Mouse (Mus musculus): ENCODE measurements at regions not wholly inside any gene's neighbourhood (a gene's known extent, or its start where the extent isn't known, plus 50 kb on each side); places are given as distances from the start of the nearest gene placed in this dataset.

DNA sequence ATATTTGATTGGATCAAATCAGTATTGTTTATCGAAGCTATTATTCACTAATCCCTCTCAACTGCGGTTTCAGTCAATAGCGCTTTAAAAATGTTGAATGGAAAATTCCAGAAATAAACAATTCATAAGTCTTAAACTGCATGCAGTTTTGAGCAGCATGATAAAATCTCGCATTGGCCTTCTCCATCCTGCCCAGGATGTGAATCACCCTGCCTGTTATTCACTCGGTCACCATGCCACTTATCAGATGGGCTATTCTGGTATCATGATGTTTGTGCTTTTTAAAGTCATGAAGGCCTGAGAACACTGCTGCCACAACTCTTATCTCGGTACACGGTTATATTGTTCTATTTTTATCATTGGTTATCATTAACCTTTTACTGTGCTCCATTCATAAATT is 238.3 kb downstream of the Papss1 start:
- no peak overlapping the region for H3K9ac ChIP-seq (replicated peaks)
- H3K9me3 ChIP-seq: no peaks in the 10 kb centered on the region
- no peaks in the 10 kb centered on the region for H3K4me1 ChIP-seq (replicated peaks)
- no peak for ATAC-seq
- H3K27ac ChIP-seq: no peak overlapping the region
- H3K4me3 ChIP-seq (replicated peaks): no peak overlapping the region
- no peaks in the 10 kb centered on the region for H3K36me3 ChIP-seq
- H3K27me3 ChIP-seq: no peaks in the 10 kb centered on the region
- no peak overlapping the region for H3K4me2 ChIP-seq (replicated peaks)
- 91% methylated on average over 7 of the region's 7 CpGs for WGBS

DNA sequence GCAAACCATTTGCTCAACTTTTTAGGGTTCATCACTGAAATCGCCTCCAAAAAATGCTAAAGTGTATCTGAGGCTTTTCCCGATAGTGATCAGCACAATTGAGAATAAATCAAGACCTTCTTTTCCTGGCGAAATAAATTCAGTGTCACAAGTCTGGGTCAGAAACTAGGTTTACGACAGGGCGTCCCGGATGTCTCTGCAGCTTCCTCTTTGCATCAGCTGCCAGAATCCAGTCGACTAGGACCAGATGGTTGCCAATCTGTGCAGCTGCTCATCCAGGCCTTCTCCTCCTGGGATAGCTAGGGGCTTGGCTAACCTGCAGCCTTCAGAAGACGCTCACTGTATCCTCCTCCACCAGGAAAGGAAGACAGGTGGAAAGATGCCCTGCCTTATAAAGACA is 243.6 kb downstream of the Papss1 start:
- WGBS: 91% methylated on average over 8 of the region's 8 CpGs
- Histone ChIP-seq H3K4me1 (replicated peaks) (no peaks in the 10 kb centered on the region), H3K9me3 (no peaks in the 10 kb centered on the region), H3K36me3 (no peaks in the 10 kb centered on the region), H3K4me3 (replicated peaks) (no peak overlapping the region), H3K9ac (replicated peaks) (no peak overlapping the region), H3K27me3 (no peaks in the 10 kb centered on the region), H3K4me2 (replicated peaks) (no peak overlapping the region), H3K27ac (no peak overlapping the region)
- ATAC-seq: no peak

DNA sequence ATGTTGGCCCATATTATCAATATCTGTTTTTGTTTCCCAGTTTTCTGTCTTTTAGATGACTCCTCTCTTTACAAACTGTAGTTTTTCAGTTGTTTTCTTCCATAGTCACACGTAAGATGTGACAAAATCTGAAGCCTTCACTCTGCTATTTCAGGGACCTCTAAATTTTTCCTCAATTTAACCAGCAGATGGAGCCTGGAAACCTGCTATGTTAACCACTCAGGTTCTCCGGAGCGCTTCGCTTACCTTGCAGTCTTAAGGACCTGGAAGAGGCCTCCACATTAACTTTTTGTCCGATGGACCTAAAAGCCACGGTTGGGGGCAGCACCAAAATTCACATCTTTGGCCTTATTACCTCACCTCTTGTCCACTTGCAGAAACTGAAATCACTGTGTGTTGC is 248.4 kb downstream of the Papss1 start:
- Histone ChIP-seq H3K27me3 (no peaks in the 10 kb centered on the region), H3K9ac (replicated peaks) (no peak overlapping the region), H3K4me3 (replicated peaks) (no peak overlapping the region), H3K4me1 (replicated peaks) (no peaks in the 10 kb centered on the region), H3K36me3 (no peaks in the 10 kb centered on the region), H3K9me3 (no peaks in the 10 kb centered on the region), H3K4me2 (replicated peaks) (no peak overlapping the region), H3K27ac (no peak overlapping the region)
- WGBS: 60% methylated on average over 6 of the region's 6 CpGs
- no peak for ATAC-seq

GRCm38 (mm10) chr3:131818806-131819205 is 254.2 kb downstream of the Papss1 start:
- Histone ChIP-seq H3K27ac (no peak overlapping the region), H3K4me1 (replicated peaks) (no peaks in the 10 kb centered on the region), H3K27me3 (no peaks in the 10 kb centered on the region), H3K9ac (replicated peaks) (no peak overlapping the region), H3K4me2 (replicated peaks) (no peak overlapping the region), H3K36me3 (no peaks in the 10 kb centered on the region), H3K9me3 (no peaks in the 10 kb centered on the region), H3K4me3 (replicated peaks) (no peak overlapping the region)
- 84% methylated on average over 1 of the region's 1 CpGs for WGBS
- ATAC-seq: no peak

GRCm38 (mm10) chr3:131857442-131857841 is 227.7 kb upstream of the Dkk2 start:
- Histone ChIP-seq H3K27ac (no peak overlapping the region), H3K36me3 (no peaks in the 10 kb centered on the region), H3K4me3 (replicated peaks) (no peak overlapping the region), H3K9ac (replicated peaks) (no peak overlapping the region), H3K4me1 (replicated peaks) (no peaks in the 10 kb centered on the region), H3K4me2 (replicated peaks) (no peak overlapping the region), H3K9me3 (no peaks in the 10 kb centered on the region), H3K27me3 (no peaks in the 10 kb centered on the region)
- 73% methylated on average over 2 of the region's 2 CpGs for WGBS
- ATAC-seq: no peak

- no peak overlapping the region for H3K9ac ChIP-seq (replicated peaks)
- H3K4me3 ChIP-seq (replicated peaks): no peak overlapping the region
- no peak overlapping the region for H3K4me2 ChIP-seq (replicated peaks)
- H3K9me3 ChIP-seq: no peaks in the 10 kb centered on the region
- 73% methylated on average over 12 of the region's 12 CpGs for WGBS
- H3K27ac ChIP-seq: no peak overlapping the region
- no peaks in the 10 kb centered on the region for H3K27me3 ChIP-seq
- no peaks in the 10 kb centered on the region for H3K4me1 ChIP-seq (replicated peaks)
- no peaks in the 10 kb centered on the region for H3K36me3 ChIP-seq
- no peak for ATAC-seq
Observed at GRCm38 (mm10) chr3:131859083-131859482, 226.0 kb upstream of the Dkk2 start.

GRCm38 (mm10) chr3:131865106-131865505 is 220.0 kb upstream of the Dkk2 start:
- 78% methylated on average over 5 of the region's 5 CpGs for WGBS
- no peak overlapping the region for H3K4me3 ChIP-seq (replicated peaks)
- no peaks in the 10 kb centered on the region for H3K36me3 ChIP-seq
- no peaks in the 10 kb centered on the region for H3K4me1 ChIP-seq (replicated peaks)
- H3K9ac ChIP-seq (replicated peaks): no peak overlapping the region
- no peak overlapping the region for H3K4me2 ChIP-seq (replicated peaks)
- H3K27ac ChIP-seq: no peak overlapping the region
- no peaks in the 10 kb centered on the region for H3K27me3 ChIP-seq
- H3K9me3 ChIP-seq: no peaks in the 10 kb centered on the region
- no peak for ATAC-seq

- Histone ChIP-seq H3K4me3 (replicated peaks) (no peak overlapping the region), H3K9me3 (no peaks in the 10 kb centered on the region)
- WGBS: 92% methylated on average over 3 of the region's 3 CpGs
Observed at GRCm38 (mm10) chr3:131867266-131867665, 217.8 kb upstream of the Dkk2 start.

GRCm38 (mm10) chr3:131868219-131868964 is 216.7 kb upstream of the Dkk2 start:
- Histone ChIP-seq H3K4me2 (replicated peaks) (no peak overlapping the region), H3K27me3 (no peaks in the 10 kb centered on the region), H3K4me1 (replicated peaks) (no peaks in the 10 kb centered on the region), H3K27ac (no peak overlapping the region), H3K9me3 (no peaks in the 10 kb centered on the region), H3K4me3 (replicated peaks) (no peak overlapping the region), H3K36me3 (no peaks in the 10 kb centered on the region), H3K9ac (replicated peaks) (no peak overlapping the region)
- 90% methylated on average over 11 of the region's 11 CpGs for WGBS
- no peak for ATAC-seq

More at GRCm38 (mm10) chr3:131867266-131867665, 217.8 kb upstream of the Dkk2 start:
- Histone ChIP-seq H3K9ac (replicated peaks) (no peak overlapping the region), H3K4me2 (replicated peaks) (no peak overlapping the region), H3K27me3 (no peaks in the 10 kb centered on the region), H3K27ac (no peak overlapping the region), H3K4me1 (replicated peaks) (no peaks in the 10 kb centered on the region), H3K36me3 (no peaks in the 10 kb centered on the region)
- ATAC-seq: no peak

DNA sequence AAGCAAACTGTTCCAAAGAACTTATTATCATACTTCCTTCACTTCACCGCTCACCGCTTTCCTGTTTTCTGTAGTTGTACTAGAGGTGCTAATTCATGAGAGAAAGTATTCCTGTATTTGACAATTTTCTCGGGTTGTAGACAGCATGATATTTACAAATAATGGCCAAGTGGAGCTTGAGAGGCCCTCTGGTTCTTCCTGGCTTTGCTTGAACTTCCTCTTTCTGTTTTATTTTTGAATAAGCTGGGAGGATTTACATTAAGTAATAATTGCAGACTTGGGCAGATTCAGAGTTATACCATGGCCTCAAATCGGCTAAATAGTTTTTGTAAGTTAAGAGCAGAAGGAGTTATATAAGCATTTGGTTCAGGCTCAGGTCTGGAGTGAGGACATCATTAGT is 215.8 kb upstream of the Dkk2 start:
- WGBS: 88% methylated on average over 4 of the region's 4 CpGs
- no peak for ATAC-seq
- Histone ChIP-seq H3K36me3 (no peaks in the 10 kb centered on the region), H3K27me3 (no peaks in the 10 kb centered on the region), H3K4me3 (replicated peaks) (no peak overlapping the region), H3K9ac (replicated peaks) (no peak overlapping the region), H3K4me1 (replicated peaks) (no peaks in the 10 kb centered on the region), H3K27ac (no peak overlapping the region), H3K4me2 (replicated peaks) (no peak overlapping the region), H3K9me3 (no peaks in the 10 kb centered on the region)

DNA sequence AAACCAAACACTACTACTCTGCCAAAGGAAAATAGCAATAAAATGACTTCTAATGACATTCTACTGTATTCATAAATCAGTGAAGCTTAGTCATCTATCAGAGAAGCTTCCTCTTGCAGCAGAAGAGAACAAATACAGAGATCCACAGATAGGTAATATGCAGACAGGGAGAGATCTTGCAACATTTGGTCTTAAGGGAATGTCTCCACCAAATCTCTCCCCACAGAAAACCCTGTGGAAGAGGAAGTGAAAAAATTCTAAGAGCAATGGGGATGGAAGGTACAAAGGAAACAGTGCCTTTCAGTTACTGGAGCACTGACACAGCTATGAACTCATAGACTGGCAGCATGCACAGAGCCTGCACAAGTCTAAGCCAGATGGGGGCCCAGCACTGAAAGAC is 202.4 kb upstream of the Dkk2 start:
- H3K27me3 ChIP-seq: no peaks in the 10 kb centered on the region
- H3K27ac ChIP-seq: no peak overlapping the region
- no peak overlapping the region for H3K4me2 ChIP-seq (replicated peaks)
- no peak for ATAC-seq
- H3K4me1 ChIP-seq (replicated peaks): no peaks in the 10 kb centered on the region
- no peaks in the 10 kb centered on the region for H3K9me3 ChIP-seq
- H3K36me3 ChIP-seq: no peaks in the 10 kb centered on the region
- no peak overlapping the region for H3K9ac ChIP-seq (replicated peaks)
- no peak overlapping the region for H3K4me3 ChIP-seq (replicated peaks)

DNA sequence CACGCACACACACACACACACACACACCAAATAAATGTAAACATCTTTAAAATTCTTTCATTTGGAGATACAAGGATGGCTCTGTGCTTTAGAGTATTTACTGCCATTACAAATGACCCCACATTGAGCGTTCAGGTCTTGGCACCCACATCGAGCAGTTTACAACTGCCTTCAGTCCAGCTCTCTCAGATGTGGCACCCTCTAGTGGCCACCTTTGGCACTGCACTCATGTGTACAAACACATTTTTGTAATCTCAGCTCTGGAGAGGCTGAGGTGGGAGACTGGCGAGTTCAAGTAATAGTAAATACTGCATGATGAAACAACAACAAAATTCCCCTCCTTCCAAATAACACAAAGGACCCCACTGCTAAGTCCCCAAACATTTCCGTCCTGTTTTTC is 198.6 kb upstream of the Dkk2 start:
- WGBS: 90% methylated on average over 5 of the region's 5 CpGs
- Histone ChIP-seq H3K4me2 (replicated peaks) (no peak overlapping the region), H3K27me3 (no peaks in the 10 kb centered on the region), H3K4me3 (replicated peaks) (no peak overlapping the region), H3K36me3 (no peaks in the 10 kb centered on the region), H3K4me1 (replicated peaks) (no peaks in the 10 kb centered on the region), H3K9ac (replicated peaks) (no peak overlapping the region), H3K27ac (no peak overlapping the region), H3K9me3 (no peaks in the 10 kb centered on the region)
- no peak for ATAC-seq

- Histone ChIP-seq H3K27ac (no peak overlapping the region), H3K9ac (replicated peaks) (no peak overlapping the region)
Observed at GRCm38 (mm10) chr3:131886984-131887383, 198.1 kb upstream of the Dkk2 start.

More at GRCm38 (mm10) chr3:131886984-131887383, 198.1 kb upstream of the Dkk2 start:
- no peak overlapping the region for H3K4me2 ChIP-seq (replicated peaks)
- WGBS: 95% methylated on average over 8 of the region's 8 CpGs
- no peaks in the 10 kb centered on the region for H3K4me1 ChIP-seq (replicated peaks)
- H3K9me3 ChIP-seq: no peaks in the 10 kb centered on the region
- no peak for ATAC-seq
- no peaks in the 10 kb centered on the region for H3K27me3 ChIP-seq
- H3K4me3 ChIP-seq (replicated peaks): no peak overlapping the region
- no peaks in the 10 kb centered on the region for H3K36me3 ChIP-seq

Measured in midbrain, embryonic 13.5 days (tissue).